Mouse (Mus musculus) adrenal gland (tissue): Measurements from ENCODE around the gene Fxyd4.

Experiments
- intact Hi-C: fragments of 180-260 bp; cut with DNase I; formaldehyde crosslinking; loops from one replicate; pipeline ENCODE4 v1.15.1; 2025
- microRNA-seq, 2 experiments: library from miRNA; unstranded; fragments of <30 nt; microRNA quantifications; one replicate each; pipeline ENCODE4; 2019

The Fxyd4 gene

DNA sequence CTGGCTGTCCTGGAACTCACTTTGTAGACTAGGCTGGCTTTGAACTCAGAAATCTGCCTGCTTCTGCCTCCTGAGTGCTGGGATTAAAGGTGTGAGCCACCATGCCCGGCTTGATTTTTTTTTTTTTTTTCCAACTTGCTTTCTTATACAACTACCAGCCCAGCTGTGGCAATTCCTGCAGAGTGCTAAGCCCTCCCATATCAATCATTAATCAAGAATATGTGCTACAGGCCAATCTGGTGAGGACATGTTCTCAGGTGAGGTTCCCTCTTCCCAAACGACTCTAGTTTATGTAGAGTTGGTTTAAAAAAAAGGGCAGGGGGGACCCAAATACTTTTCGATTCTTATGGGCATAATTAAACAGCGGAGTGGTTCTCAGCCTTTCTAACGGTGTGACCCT lies 39.7 kb downstream of the Fxyd4 start:
- intact Hi-C loops, result no loop called here

DNA sequence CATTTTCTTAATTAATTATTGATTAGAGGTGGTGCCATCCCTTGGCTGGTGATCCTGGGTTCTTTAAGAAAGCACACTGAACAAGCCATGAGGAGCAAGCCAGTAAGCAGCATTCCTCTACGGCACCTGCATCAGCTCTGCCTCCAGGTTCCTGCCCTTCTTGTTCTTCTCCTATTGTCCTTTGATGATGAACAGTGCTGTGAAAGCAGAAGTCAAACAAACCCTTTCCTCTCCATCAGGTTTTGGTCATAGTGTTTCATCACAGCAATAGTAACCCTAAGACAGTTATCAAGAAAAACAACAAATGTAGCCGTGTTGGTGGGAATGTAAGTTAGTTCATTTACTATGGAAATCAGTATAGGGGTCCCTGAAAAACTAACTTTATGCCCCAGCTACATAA lies 44.1 kb downstream of the Fxyd4 start:
- intact Hi-C loops, result no loop called here

DNA sequence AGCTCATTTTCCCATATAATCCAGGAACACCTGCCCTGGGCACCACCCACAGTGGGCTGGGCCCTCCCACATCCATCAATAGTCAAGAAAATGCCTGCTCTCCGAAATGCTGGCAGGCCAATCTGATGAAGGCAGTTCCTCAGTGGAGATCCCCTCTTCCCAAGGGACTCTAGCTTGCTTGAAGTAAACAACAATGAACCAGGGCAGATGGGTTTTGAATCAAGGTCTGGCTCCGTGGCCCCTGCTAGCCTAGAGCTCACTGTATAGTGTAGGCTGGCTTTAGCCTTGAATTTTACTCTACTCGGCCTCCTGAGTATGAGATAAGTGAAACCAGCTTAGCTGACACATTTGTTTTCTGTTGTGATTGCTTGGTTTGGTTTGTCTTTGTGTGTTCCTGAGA lies 45.1 kb downstream of the Fxyd4 start:
- intact Hi-C loops, result no loop called here

DNA sequence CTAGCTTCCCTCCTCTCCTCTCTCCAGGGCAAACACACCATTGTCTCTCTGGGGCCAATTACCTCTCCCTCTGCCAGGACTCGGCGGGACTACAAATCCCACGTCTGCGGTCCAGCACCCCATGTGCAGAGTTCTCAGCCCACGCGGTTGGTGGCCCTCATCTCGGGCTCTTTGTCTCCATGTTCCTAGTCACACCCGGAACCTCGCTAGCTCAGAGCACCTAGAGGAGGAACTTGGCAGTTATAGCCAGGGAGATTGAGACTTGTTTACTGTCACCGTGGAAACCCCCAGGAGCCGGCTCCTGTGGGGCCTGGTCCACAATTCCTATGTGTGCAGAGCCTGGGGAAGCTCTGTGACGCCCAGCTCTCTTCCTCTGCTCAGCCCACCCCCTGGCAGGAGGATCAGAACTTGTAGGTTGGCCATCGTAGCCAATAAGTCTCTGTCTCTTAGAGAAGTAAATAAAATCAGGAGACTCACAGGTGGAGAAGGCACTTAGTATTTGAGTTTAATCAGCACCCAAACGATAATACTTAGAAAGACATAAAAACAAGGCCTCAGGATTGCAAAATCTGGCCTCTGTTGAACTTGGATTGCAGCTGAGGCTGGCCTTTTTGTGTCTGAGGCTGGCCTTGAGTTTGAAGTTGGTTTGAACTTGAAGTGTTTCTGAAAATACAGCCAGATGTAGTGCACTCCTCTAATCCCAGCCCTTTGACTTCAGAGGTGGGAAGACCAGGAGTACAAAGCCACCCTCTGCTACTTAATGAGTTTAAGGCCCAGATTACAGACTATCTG lies 45.9 kb downstream of the Fxyd4 start:
- intact Hi-C loops, result no loop called here

- intact Hi-C loops, result no loop called here
Measured at GRCm38 (mm10) chr6:117890257-117890656, 47.2 kb downstream of the Fxyd4 start.

GRCm38 (mm10) chr6:117888642-117889096 lies 48.8 kb downstream of the Fxyd4 start:
- intact Hi-C loops, result no loop called here

DNA sequence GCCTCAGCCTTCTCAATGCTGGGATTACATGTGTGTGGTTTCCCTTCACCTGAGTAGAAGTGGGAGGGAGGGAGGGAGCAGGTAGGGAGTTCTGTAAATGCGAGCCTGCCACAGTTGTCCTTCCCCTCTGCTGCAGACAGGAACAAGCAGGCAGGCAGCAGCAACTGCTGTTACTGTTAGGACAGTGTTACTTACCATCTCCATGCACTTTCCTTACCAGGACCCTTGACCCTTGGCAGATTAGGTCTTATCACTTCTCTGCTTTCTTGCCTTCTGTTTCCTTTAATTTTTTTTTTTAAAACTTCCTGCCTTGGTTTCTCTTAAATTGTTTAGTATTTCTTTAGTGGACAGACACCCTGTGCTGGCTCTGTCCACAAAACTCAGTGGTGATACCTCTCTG lies 49.5 kb downstream of the Fxyd4 start:
- intact Hi-C loops, result no loop called here

- intact Hi-C loops, result no loop called here
Measured at GRCm38 (mm10) chr6:117885943-117886342, 51.5 kb downstream of the Fxyd4 start.

Small RNA genes within 50 kb of the gene (microRNA-seq; reads per million reads assigned to microRNA genes)
- gene Gm25535, result 0 reads per million in 2 experiments
